Mouse (Mus musculus): ENCODE measurements around the gene Oxnad1. TPM values are rescaled to one million over a fixed set of nuclear protein-coding genes. Genes with fewer than 3 reads are reported as not detected.
"Not testable (repeated sequence)": the region's sequence is repeated elsewhere in the genome, so short reads cannot be mapped to it uniquely, and the experiment has no call there.

Gene Oxnad1
- polyA plus RNA-seq, 1 experiment from 2014 or later: 17.4 TPM

DNA sequence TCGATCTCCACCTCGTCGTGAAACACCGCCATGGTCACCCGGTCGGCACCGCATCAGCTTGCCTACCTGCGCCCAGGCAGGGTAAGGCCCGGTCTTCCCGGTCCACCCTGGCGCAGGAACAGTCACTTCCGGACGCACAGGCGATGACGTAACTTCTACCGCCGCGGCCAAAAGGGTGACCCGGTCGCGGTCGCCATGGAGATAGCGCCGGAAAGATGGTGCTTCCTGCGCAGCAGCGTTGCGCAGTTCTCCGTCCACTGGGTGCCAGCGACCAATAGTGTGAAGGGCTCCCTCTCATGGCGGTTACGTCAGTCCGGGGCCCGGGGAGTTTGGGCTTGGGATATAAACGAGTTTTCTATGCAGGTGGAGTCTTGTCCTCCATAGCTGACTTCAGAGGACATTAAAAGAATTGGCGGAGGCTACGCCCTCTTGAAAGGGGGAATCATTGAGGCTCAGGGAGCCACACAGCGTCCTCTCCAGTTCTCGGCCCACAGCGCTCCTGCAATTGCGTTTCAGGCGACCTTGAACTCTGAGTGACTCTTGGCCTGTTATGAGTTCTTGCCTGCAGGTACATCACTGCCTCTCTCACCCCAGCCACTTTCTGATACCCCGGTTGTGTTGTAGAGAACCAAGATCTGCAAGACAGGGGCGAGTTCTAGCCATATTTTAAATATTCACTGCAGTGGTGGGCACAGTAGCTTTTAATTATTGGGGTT, 470 bp downstream of the Oxnad1 start, which contains the start of gene Dph3:
Gene Dph3, minus strand, starts transcription at position 244 of the 716 bp plus-strand sequence.
- ATAC-seq (ENCODE audit: low FRiP score) (peak; percentile 97), DNase-seq (ENCODE audit: low spot score) (peak; percentile 97)
- Histone ChIP-seq H3K4me3 (replicated peaks; ENCODE audit: low read length) (peak within 1 kb of the TSS; percentile 54), H3K9me3 (ENCODE audit: control insufficient read depth, low read length) (no peaks in the 10 kb centered on the region), H3K27ac (peak within 1 kb of the TSS; percentile 81), H3K4me2 (replicated peaks) (peak within 1 kb of the TSS; percentile 73), H3K4me1 (replicated peaks; ENCODE audit: control insufficient read depth, insufficient read depth, low read length) (peaks cover 12% of the 10 kb centered on the region), H3K36me3 (replicated peaks; ENCODE audit: control insufficient read depth, insufficient read depth) (peaks cover 24% of the 10 kb centered on the region), H3K9ac (peak within 1 kb of the TSS; percentile 74), H3K27me3 (ENCODE audit: control insufficient read depth, insufficient read depth, low read length) (no peaks in the 10 kb centered on the region)
- under 1% methylated on average over 43 of the region's 43 CpGs for WGBS

DNA sequence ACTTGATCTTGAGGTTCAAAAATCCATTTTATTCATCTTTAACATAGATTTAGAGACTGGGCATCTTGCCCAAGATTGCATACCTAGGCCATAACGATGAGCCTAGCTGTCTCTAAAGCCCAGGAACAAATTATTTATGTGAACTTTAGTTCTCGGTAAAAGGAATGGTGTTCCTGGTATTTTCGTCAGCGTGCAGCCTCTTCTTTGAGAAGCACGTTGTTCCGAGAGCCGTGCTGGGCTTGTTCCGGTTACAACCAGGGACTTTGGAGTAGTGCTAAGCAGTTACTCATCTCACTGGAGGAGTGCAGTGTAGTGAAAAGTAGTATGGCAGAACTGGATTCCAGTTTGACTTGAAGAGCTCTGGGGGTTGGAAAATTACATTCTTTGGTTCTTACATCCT, 1.1 kb downstream of the Oxnad1 start:
- 26% methylated on average over 8 of the region's 8 CpGs for WGBS
- H3K9ac ChIP-seq: peak overlapping the region; percentile 74
- H3K4me1 ChIP-seq (replicated peaks; ENCODE audit: control insufficient read depth, insufficient read depth, low read length): peaks cover 12% of the 10 kb centered on the region
- ATAC-seq (ENCODE audit: low FRiP score) (no peak), DNase-seq (ENCODE audit: low spot score) (no peak)
- H3K4me3 ChIP-seq (replicated peaks; ENCODE audit: low read length): peak overlapping the region; percentile 54
- H3K36me3 ChIP-seq (replicated peaks; ENCODE audit: control insufficient read depth, insufficient read depth): peaks cover 18% of the 10 kb centered on the region
- H3K4me2 ChIP-seq (replicated peaks): peak overlapping the region; percentile 72
- H3K27ac ChIP-seq: peak overlapping the region; percentile 78; the same call in 1 of the 2 replicates
- no peaks in the 10 kb centered on the region for H3K9me3 ChIP-seq (ENCODE audit: control insufficient read depth, low read length)
- no peaks in the 10 kb centered on the region for H3K27me3 ChIP-seq (ENCODE audit: control insufficient read depth, insufficient read depth, low read length)

DNA sequence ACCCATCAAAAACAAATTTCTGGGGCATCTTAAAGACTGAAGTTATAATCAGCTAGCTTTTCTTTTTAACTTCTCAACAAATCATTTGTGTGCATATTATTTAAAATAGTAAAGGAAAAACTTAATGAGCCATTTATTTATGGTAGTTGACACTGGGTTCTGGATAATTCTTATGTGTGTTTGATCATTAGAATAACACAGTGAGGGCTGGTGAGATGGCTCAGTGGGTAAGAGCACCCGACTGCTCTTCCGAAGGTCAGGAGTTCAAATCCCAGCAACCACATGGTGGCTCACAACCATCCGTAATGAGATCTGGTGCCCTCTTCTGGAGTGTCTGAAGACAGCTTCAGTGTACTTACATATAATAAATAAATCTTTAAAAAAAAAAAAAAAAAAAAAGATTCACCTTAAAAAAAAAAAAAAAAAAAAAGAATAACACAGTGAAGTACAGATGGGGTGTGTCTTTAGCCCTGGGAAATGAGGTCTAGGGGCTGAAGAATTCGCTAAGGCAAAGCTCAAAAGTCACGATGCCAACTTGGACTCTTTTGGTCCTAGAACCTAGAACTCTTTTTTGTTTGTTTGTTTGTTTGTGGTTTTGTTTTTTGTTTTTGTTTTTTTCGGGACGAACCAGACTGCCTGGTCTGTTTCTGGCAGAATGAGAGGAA, 2.5 kb downstream of the Oxnad1 start:
- not testable (repeated sequence) for H3K27ac ChIP-seq
- H3K4me1 ChIP-seq (replicated peaks; ENCODE audit: control insufficient read depth, insufficient read depth, low read length): peaks cover 12% of the 10 kb centered on the region
- 94% methylated on average over 7 of the region's 7 CpGs for WGBS

DNA sequence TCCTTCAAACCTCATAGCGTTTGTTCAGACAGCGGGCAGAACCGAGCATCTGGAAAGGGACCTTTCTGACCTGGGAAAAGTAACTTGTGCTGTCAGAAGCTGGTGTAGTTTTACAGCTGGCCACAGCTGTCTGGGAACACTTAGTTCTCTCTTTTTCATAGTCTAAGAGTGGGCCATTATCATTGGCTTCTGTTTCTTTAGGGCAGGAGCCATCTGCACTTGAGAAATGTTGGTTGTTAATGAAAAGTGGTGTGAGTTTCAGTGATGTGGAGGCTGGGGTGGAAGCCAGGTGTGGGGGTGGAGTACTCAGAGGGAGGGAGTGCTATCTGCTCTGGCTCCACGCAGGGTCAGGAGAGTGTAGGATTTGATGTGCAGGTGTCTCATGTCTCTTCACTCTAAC, 6.0 kb downstream of the Oxnad1 start:
- no peak overlapping the region for H3K27ac ChIP-seq
- no peak overlapping the region for H3K9ac ChIP-seq
- no peak overlapping the region for H3K4me3 ChIP-seq (replicated peaks; ENCODE audit: low read length)
- H3K4me2 ChIP-seq (replicated peaks): no peak overlapping the region
- peaks cover 47% of the 10 kb centered on the region for H3K36me3 ChIP-seq (replicated peaks; ENCODE audit: control insufficient read depth, insufficient read depth)
- H3K27me3 ChIP-seq (ENCODE audit: control insufficient read depth, insufficient read depth, low read length): no peaks in the 10 kb centered on the region
- DNase-seq (ENCODE audit: low spot score) (no peak), ATAC-seq (ENCODE audit: low FRiP score) (no peak)
- WGBS: 82% methylated on average over 4 of the region's 4 CpGs
- H3K4me1 ChIP-seq (replicated peaks; ENCODE audit: control insufficient read depth, insufficient read depth, low read length): peaks cover 6% of the 10 kb centered on the region
- H3K9me3 ChIP-seq (ENCODE audit: control insufficient read depth, low read length): no peaks in the 10 kb centered on the region

More for the DNA sequence above, 2.5 kb downstream of the Oxnad1 start:
- ATAC-seq (ENCODE audit: low FRiP score); H3K9ac ChIP-seq; DNase-seq (ENCODE audit: low spot score); H3K4me3 ChIP-seq (replicated peaks; ENCODE audit: low read length); H3K27me3 ChIP-seq (ENCODE audit: control insufficient read depth, insufficient read depth, low read length); H3K4me2 ChIP-seq (replicated peaks); H3K9me3 ChIP-seq (ENCODE audit: control insufficient read depth, low read length): not testable (repeated sequence)
- peaks cover 17% of the 10 kb centered on the region for H3K36me3 ChIP-seq (replicated peaks; ENCODE audit: control insufficient read depth, insufficient read depth)

DNA sequence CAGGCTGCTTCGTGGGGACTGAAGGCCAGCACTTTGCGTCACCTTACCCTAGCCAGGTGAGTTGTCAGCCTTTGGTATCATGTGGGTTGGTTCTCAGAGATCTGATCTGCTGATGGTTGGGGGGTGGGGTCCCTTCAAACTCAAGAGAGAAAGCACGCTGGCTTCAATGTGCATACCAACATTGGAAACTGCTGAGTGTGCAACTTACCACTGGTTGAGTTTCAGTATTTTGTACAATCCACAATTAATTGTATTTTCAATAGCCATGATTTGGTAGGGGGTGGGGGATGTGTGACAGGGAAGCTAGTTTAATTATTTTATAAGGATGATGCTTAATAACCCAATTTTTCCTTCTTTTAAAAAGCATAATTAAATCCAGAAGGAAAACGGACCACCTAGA, 6.5 kb downstream of the Oxnad1 start:
- H3K4me2 ChIP-seq (replicated peaks): no peak overlapping the region
- WGBS: 89% methylated on average over 4 of the region's 4 CpGs
- no peak for ATAC-seq (ENCODE audit: low FRiP score)

DNA sequence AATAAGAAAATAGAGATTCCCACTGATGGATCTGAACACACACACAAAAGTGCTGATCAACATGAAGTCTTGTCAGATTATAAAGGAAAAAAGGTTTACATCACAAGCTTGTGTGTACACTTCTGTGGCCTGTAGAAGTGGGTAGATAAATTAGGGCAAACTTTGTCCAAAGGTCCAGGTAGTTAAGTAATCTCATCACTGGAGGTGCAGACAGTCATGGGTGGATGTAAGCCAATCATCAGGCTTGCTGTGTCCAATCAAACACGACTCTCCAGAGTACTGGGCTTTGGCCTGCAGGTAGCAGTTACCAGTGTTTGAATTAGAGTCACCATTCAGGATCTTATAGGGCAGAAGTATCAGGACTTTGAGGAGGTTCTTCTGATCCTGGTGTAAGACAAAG, 7.8 kb downstream of the Oxnad1 start:
- no peak overlapping the region for H3K27ac ChIP-seq
- H3K4me2 ChIP-seq (replicated peaks): no peak overlapping the region
- no peak overlapping the region for H3K4me3 ChIP-seq (replicated peaks; ENCODE audit: low read length)
- H3K27me3 ChIP-seq (ENCODE audit: control insufficient read depth, insufficient read depth, low read length): no peaks in the 10 kb centered on the region
- ATAC-seq (ENCODE audit: low FRiP score): no peak
- no peak overlapping the region for H3K9ac ChIP-seq
- peaks cover 65% of the 10 kb centered on the region for H3K36me3 ChIP-seq (replicated peaks; ENCODE audit: control insufficient read depth, insufficient read depth)
- DNase-seq (ENCODE audit: low spot score): no peak
- H3K4me1 ChIP-seq (replicated peaks; ENCODE audit: control insufficient read depth, insufficient read depth, low read length): no peaks in the 10 kb centered on the region
- H3K9me3 ChIP-seq (ENCODE audit: control insufficient read depth, low read length): no peaks in the 10 kb centered on the region
- 83% methylated on average over 1 of the region's 1 CpGs for WGBS

More for the DNA sequence above, 6.5 kb downstream of the Oxnad1 start:
- Histone ChIP-seq H3K27me3 (ENCODE audit: control insufficient read depth, insufficient read depth, low read length) (no peaks in the 10 kb centered on the region), H3K9ac (no peak overlapping the region), H3K4me1 (replicated peaks; ENCODE audit: control insufficient read depth, insufficient read depth, low read length) (0 out of 2 replicates have a peak, but pooled peaks cover under 1% of the 10 kb centered on the region), H3K27ac (no peak overlapping the region), H3K4me3 (replicated peaks; ENCODE audit: low read length) (no peak overlapping the region), H3K36me3 (replicated peaks; ENCODE audit: control insufficient read depth, insufficient read depth) (peaks cover 52% of the 10 kb centered on the region), H3K9me3 (ENCODE audit: control insufficient read depth, low read length) (no peaks in the 10 kb centered on the region)
- no peak for DNase-seq (ENCODE audit: low spot score)

DNA sequence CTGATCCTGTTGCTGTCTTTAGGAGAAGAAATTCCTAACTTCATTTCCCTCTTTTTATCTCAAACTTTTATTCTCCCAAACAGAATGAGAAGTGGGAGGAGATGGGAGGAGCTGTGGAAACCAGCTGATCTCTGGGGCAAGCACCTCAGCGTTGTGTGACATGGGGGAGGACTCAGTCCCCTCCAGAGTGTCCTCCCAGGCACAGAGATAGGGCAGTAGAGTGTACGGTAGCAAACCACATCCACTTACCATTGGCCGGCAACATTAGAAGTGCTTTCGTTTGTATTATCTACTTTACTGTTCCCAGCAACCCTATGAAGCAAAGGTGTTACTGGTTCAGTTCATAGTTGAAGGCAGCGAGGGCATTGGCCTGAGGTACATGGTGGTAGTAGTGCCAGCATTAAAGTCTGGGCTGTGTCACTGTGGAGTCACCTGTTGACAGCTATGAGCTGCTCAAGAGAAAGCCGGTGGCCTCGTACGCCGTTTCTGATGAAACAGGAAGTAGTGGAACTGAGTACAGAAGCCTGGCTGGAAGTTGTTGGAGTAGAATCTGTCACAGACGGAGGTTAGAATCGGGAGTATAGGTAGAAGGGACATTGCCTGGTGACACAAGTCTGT, 8.4 kb downstream of the Oxnad1 start:
- Histone ChIP-seq H3K4me1 (replicated peaks; ENCODE audit: control insufficient read depth, insufficient read depth, low read length) (no peaks in the 10 kb centered on the region), H3K4me3 (replicated peaks; ENCODE audit: low read length) (no peak overlapping the region), H3K9ac (no peak overlapping the region), H3K27me3 (ENCODE audit: control insufficient read depth, insufficient read depth, low read length) (no peaks in the 10 kb centered on the region), H3K27ac (no peak overlapping the region), H3K4me2 (replicated peaks) (no peak overlapping the region), H3K36me3 (replicated peaks; ENCODE audit: control insufficient read depth, insufficient read depth) (peaks cover 71% of the 10 kb centered on the region), H3K9me3 (ENCODE audit: control insufficient read depth, low read length) (no peaks in the 10 kb centered on the region)
- WGBS: 94% methylated on average over 11 of the region's 11 CpGs
- no peak for DNase-seq (ENCODE audit: low spot score)
- ATAC-seq (ENCODE audit: low FRiP score): no peak

DNA sequence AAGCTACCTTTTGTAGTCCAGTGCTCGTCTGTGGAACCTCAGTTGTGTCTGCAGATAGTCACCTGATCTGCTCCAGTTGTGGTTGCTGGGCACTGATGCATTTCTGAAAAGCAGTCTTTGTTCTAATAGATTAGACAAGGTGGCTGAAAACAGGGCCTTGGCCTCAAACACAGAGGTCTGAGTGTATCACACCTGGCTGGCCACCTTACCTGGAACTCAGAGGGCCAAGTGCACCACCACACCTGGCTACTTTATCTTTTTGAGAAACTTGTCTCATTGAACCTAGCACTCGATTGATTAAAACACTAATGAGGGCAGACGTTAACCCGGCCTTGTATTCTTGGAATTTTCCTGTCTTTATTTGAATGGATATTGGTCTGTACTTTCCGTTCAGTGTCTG, 10.5 kb downstream of the Oxnad1 start:
- ATAC-seq (ENCODE audit: low FRiP score) (no peak), DNase-seq (ENCODE audit: low spot score) (no peak)
- Histone ChIP-seq H3K4me1 (replicated peaks; ENCODE audit: control insufficient read depth, insufficient read depth, low read length) (no peaks in the 10 kb centered on the region), H3K36me3 (replicated peaks; ENCODE audit: control insufficient read depth, insufficient read depth) (peaks cover 92% of the 10 kb centered on the region), H3K4me2 (replicated peaks) (no peak overlapping the region), H3K9ac (no peak overlapping the region), H3K4me3 (replicated peaks; ENCODE audit: low read length) (no peak overlapping the region), H3K9me3 (ENCODE audit: control insufficient read depth, low read length) (no peaks in the 10 kb centered on the region), H3K27me3 (ENCODE audit: control insufficient read depth, insufficient read depth, low read length) (no peaks in the 10 kb centered on the region), H3K27ac (no peak overlapping the region)
- WGBS: 94% methylated on average over 5 of the region's 5 CpGs

DNA sequence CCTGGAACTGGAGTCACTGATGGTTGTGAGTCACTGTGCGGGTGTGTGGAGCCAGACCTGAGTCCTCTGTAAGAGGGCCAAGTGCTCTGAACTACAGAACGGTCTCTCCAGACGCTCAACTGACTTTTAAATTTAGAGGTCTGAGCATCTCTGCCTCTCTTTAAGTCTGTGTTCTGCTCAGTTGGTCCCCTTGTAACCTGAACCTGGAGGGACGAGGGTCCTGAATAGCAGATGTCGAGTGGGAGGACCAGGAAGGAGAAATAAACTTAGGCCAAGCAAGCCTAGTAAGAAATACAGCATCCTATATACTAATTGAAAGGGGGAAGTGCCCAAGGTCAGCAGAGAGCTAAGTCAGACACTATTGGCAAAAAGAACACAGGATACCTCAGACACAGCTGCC, 11.6 kb downstream of the Oxnad1 start:
- H3K4me1 ChIP-seq (replicated peaks; ENCODE audit: control insufficient read depth, insufficient read depth, low read length): no peaks in the 10 kb centered on the region
- ATAC-seq (ENCODE audit: low FRiP score) (no peak), DNase-seq (ENCODE audit: low spot score) (no peak)
- peaks cover 96% of the 10 kb centered on the region for H3K36me3 ChIP-seq (replicated peaks; ENCODE audit: control insufficient read depth, insufficient read depth)
- 93% methylated on average over 5 of the region's 5 CpGs for WGBS
- H3K9ac ChIP-seq: no peak overlapping the region
- H3K9me3 ChIP-seq (ENCODE audit: control insufficient read depth, low read length): no peaks in the 10 kb centered on the region
- no peak overlapping the region for H3K4me3 ChIP-seq (replicated peaks; ENCODE audit: low read length)
- no peaks in the 10 kb centered on the region for H3K27me3 ChIP-seq (ENCODE audit: control insufficient read depth, insufficient read depth, low read length)
- no peak overlapping the region for H3K27ac ChIP-seq
- no peak overlapping the region for H3K4me2 ChIP-seq (replicated peaks)
